Mouse (Mus musculus): ENCODE measurements around the gene Elf1.
"Not testable (repeated sequence)": the region's sequence is repeated elsewhere in the genome, so short reads cannot be mapped to it uniquely, and the experiment has no call there.

Gene Elf1

GRCm38 (mm10) chr14:79480624-79481338, at the start of gene Elf1:
Gene Elf1, plus strand, starts transcription at chr14:79481194.
- DNase-seq: peak; percentile 94 to 96

- no peak for DNase-seq
These were observed 46.9 kb upstream of the Elf1 start for GRCm38 (mm10) chr14:79434068-79434467.

- DNase-seq: no peak
These were observed 40.3 kb upstream of the Elf1 start for GRCm38 (mm10) chr14:79440655-79441054.

GRCm38 (mm10) chr14:79441441-79441840, 39.6 kb upstream of the Elf1 start:
- no peak for DNase-seq

GRCm38 (mm10) chr14:79444601-79445000, 36.4 kb upstream of the Elf1 start:
- DNase-seq: no peak

- DNase-seq: no peak
These were observed 35.9 kb upstream of the Elf1 start for GRCm38 (mm10) chr14:79445055-79445620.

GRCm38 (mm10) chr14:79451681-79452590, 29.1 kb upstream of the Elf1 start, which contains the start of gene Kbtbd6:
Gene Kbtbd6, plus strand, starts transcription at chr14:79451835.
- DNase-seq: peak; percentile 75 to 81

GRCm38 (mm10) chr14:79452591-79452934, 28.4 kb upstream of the Elf1 start:
- not testable (repeated sequence) for DNase-seq

- no peak for DNase-seq
These were observed 20.6 kb upstream of the Elf1 start for GRCm38 (mm10) chr14:79460401-79460800.

- no peak for DNase-seq
These were observed 20.0 kb upstream of the Elf1 start for GRCm38 (mm10) chr14:79460988-79461387.

GRCm38 (mm10) chr14:79465623-79466022, 15.4 kb upstream of the Elf1 start:
- no peak for DNase-seq

- peak in 1 of 2 experiments; percentile 68 for DNase-seq
These were observed 13.4 kb upstream of the Elf1 start for GRCm38 (mm10) chr14:79467621-79468020.

- DNase-seq: no peak
These were observed 7.6 kb upstream of the Elf1 start for GRCm38 (mm10) chr14:79473384-79473783.

- DNase-seq: peak; percentile 87
These were observed 551 bp downstream of the Elf1 start, which contains the start of gene Wbp4 for GRCm38 (mm10) chr14:79481339-79482151. Gene Wbp4, minus strand, starts transcription at chr14:79481520.

GRCm38 (mm10) chr14:79482251-79482661, 1.3 kb downstream of the Elf1 start:
- DNase-seq: peak; percentile 47 to 52

- DNase-seq: peak in 1 of 2 experiments; percentile 15
These were observed 1.9 kb downstream of the Elf1 start for GRCm38 (mm10) chr14:79482747-79483355.

GRCm38 (mm10) chr14:79483611-79484120, 2.7 kb downstream of the Elf1 start:
- DNase-seq: no peak

- DNase-seq: peak in 1 of 2 experiments; percentile 19
These were observed 5.6 kb downstream of the Elf1 start for GRCm38 (mm10) chr14:79486617-79486992.

- peak; percentile 80 to 88 for DNase-seq
These were observed 6.2 kb downstream of the Elf1 start for GRCm38 (mm10) chr14:79486993-79487731.

- DNase-seq: peak in 1 of 2 experiments; percentile 14
These were observed 7.5 kb downstream of the Elf1 start for GRCm38 (mm10) chr14:79488531-79488930.

- peak; percentile 31 to 47 for DNase-seq
These were observed 8.2 kb downstream of the Elf1 start for GRCm38 (mm10) chr14:79489150-79489549.
